Mouse (Mus musculus): ENCODE measurements around the gene Prrc2b.

Gene Prrc2b

GRCm38 (mm10) chr2:32150924-32151659 lies at the start of gene Prrc2b:
Prrc2b (plus strand) TSS chr2:32151082.
- DNase-seq (ENCODE audit: low read depth, low spot score): no peak

DNA sequence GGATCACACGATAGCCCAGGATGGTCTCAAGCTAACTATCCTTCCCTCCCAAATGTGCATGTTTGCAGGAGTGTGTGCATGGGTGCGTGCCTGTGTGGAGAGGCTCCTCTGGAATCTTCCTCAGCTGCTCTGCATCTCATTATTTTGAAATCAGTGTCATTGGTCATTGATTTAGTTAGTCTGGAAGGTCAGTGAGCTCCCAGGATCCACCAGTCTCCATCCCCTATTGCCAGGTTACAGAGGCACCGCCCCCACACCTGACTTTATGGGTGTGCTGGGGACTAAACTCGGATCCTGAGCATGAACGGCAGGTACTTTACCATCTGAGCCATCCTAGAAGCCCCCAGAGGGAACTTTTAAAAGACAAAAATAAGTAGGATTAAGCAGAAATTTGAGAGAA lies 47.9 kb upstream of the Prrc2b start:
- DNase-seq (ENCODE audit: low read depth, low spot score): no peak

DNA sequence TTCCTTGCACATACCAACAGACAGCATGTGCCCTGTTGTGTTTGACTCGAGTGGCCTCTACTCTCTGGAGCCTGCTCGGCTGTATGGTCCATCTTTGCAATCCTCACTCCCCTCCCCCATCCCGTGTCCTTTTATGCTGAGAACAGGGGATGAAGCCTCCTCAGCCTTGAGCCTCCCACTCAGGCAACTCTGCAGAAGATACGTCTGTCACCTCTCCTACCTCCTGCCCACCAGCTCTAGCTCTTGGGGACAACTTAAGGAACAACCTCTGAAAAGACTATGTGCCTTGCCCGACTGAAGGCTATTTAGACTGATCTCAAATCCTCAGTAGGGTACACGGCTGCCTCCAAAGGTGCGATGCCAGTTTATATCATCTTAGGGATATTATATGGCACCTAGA lies 47.3 kb upstream of the Prrc2b start:
- DNase-seq (ENCODE audit: low read depth, low spot score): no peak

GRCm38 (mm10) chr2:32104122-32104521 lies 46.8 kb upstream of the Prrc2b start:
- DNase-seq (ENCODE audit: low read depth, low spot score): no peak

- DNase-seq (ENCODE audit: low read depth, low spot score): no peak
Observed at GRCm38 (mm10) chr2:32105117-32105913, 45.6 kb upstream of the Prrc2b start.

GRCm38 (mm10) chr2:32105930-32106329 lies 45.0 kb upstream of the Prrc2b start:
- DNase-seq (ENCODE audit: low read depth, low spot score): no peak

DNA sequence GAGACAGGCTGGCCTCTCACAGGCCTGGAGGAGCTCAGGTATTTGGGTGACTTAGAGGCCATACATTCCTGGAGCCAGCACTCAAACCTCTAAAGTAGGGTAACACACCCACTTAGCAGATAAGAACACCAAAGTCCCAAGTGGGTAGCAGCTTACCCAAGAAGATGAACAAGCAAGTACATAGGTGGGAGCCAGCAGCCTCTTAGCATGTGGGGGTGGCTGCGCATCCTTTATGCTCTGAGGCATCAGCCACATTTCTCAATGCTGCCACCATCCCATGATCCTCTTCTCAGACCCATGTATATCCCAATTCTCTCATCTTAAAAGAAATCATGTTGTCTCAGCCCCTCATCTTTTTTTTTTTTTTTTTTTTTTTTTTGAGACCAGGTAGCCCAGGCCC lies 39.6 kb upstream of the Prrc2b start:
- DNase-seq (ENCODE audit: low read depth, low spot score): no peak

DNA sequence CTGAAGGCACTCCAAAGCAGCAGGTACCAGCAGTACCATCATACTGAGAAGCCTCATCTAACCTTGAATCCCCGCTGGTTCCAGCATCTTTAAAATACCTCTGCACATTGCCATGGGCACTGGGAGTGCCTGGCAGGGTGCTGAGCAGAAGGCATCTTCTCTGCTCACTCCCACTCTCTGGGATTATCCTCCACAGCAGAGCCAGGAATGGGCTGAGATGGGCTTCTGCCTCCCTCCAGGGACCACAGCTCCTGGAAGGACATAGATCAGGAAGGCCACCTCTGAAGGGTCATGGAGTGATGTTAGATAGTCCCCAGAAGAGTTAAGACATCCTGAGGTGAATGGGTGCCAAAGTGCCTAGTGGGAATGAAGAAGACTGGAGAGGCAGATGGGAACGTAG lies 38.3 kb upstream of the Prrc2b start:
- DNase-seq (ENCODE audit: low read depth, low spot score): no peak

DNA sequence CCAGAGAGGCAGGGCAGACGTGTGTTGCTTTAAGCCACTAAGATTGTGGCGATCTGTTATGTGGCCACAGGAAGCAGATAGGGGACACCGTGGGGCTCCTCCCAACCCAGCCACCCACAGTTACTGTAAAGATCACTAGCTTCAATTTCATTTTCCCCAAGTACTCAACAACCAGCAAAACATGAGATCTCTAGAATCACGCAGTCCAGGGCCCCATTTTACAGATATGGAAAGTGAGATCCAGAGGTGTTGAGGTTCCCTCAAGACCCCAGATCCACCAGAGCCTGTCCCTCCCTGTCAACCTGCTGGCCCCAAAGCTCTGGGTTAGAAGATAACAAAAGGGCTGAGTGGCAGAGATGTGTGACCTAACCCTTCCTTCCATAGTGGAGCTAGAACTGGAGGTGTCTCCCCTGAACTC lies 35.0 kb upstream of the Prrc2b start:
- DNase-seq (ENCODE audit: low read depth, low spot score): peak; percentile 49

GRCm38 (mm10) chr2:32119802-32120750 lies 30.8 kb upstream of the Prrc2b start:
- no peak for DNase-seq (ENCODE audit: low read depth, low spot score)

DNA sequence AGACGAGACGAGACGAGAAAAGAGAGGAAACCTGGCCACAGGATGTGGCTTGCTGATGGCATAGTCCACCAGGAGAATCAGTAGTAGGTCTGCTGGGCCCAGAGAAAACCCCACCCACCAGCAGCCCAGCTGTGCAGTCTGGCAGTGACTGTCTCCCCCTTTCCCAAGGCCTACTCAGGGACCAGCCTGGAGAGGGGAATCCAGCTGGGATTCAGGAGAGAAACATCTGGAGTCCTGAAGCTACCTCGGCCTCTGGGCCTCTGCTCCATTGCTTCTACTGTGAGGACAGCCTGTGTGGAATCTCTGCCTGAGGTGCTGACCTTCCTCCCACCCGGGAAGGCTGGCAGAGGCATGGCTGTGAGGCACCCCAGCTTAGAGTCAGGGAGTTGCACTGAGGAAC lies 29.7 kb upstream of the Prrc2b start:
- DNase-seq (ENCODE audit: low read depth, low spot score): peak; percentile 35

DNA sequence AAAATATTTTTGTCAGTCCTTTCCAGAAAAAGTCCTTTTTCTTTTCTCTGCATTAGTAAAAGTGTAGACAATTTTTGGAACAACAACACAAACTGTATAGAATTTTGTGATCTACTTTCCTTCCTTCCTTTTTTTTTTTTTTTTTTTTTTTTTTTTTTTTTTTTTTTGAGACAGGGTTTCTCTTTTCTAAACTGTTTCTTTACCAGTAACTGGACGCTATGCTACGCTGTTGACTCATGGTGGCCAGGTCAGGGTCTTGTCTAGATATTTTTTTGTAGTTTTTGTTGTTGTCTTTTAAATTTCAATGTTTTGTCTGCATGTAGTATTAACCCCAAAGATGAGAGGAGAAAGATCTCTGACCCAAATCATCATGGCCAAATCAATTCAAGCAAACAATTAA lies 29.1 kb upstream of the Prrc2b start:
- DNase-seq (ENCODE audit: low read depth, low spot score): no peak

- peak; percentile 92 for DNase-seq (ENCODE audit: low read depth, low spot score)
Observed at GRCm38 (mm10) chr2:32127653-32128535, 23.0 kb upstream of the Prrc2b start.

DNA sequence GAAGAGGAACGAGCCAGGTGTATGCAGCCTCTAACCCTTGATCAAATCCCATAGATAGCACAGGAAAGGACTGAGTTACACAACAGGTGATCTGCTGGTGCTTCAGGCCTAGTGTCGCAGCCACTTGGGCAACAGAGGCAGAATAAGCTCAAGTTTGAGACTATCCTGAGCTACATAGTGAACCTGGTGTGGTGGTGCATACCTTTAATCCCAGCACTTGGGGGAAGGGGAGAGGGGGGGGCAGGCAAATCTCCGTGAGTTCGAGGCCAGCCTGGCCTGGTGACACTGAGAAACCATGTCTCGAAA lies 22.4 kb upstream of the Prrc2b start:
- DNase-seq (ENCODE audit: low read depth, low spot score): no peak

DNA sequence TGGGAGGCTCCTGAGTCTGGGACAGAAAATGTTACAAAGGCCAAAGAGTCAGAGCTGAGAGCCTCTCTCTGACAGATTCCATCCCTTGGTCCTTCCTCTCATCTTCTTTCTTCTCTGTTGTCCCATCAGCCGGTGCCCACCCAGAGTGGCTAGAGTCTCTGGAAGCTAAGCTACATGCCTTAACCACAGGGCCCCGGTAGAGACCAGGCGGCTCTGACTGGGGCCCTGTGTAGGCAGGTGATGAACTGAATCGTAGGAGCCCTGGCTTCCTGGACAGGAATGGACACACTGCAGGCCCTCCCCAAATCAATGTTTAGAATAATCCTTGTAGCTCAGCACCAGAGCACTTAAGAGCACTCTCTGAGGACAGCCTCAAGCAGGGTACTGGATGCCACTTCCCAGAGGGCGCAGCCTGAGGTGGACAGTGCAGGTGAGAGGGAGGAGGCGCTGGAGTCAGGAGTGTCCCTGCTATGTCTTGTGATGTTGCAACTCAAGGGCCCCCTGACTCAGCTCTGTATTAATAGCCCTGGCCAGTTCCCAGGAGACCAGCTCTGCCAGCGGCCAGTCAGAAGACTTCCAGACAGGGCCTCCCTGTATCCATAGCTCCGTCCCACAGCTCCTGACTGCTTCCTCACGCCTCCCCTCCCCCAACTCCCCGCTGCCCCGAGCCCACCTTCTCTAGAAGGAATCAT lies 21.4 kb upstream of the Prrc2b start:
- no peak for DNase-seq (ENCODE audit: low read depth, low spot score)

- peak; percentile 85 for DNase-seq (ENCODE audit: low read depth, low spot score)
Observed at GRCm38 (mm10) chr2:32130435-32130834, 20.4 kb upstream of the Prrc2b start.

GRCm38 (mm10) chr2:32131205-32131834 lies 19.6 kb upstream of the Prrc2b start:
- peak; percentile 35 for DNase-seq (ENCODE audit: low read depth, low spot score)

DNA sequence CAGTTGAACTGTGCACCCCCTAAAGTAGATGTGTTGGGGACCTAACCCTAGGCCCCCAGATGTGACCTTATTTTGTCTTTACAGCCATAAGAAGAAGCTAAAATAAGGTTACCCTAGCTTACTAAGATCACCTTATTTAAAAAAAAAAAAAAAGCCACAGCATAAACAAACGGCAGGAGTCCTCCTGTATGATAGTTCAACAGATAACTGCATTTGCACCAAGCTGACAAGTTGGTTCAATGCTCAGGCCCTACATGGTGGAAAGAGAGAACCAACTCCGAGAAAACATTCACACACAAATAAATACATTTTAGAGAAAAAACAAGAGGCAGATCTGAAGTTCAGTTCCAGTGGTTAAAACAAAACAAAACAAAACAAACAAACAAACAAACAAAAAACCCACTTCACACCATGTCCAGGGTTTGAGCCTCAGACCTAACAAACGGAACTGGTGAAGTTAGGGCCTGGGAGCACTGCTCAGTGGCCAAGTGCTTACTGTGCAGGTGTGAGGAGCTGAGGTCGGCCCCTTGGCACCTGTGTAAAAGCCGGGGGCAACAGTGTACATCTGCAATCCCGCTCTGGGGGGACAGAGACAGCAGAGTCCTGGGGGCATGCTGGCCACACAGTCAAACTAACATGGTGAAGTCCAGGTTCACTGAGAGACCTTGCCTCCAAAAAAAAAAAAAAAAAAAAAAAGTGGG lies 18.9 kb upstream of the Prrc2b start:
- DNase-seq (ENCODE audit: low read depth, low spot score): no peak

DNA sequence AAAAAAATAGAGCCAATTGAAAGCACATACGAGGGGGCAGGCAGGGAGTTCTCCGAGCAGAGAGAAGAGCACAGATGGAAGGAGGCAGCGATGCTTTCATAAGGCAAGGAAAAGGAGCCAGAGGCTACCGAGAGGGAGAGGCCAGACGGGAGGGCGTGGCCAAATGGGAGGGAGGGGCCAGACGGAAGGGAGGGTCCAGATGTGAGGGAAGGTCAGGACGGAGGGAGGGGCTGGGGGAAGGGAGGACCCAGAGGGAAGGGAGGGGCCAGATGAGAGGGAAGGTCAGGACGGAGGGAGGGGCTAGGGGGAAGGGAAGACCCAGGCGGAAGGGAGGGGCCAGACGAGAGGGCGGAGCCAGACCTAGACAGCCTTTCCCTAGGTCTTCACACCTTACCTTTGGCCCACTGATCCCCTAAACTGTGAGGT lies 18.3 kb upstream of the Prrc2b start:
- peak; percentile 89 for DNase-seq (ENCODE audit: low read depth, low spot score)

All from c-Kit-negative CD71-positive TER-119-positive erythroid progenitor cells, embryonic 14.5 days (primary cell).